Mouse (Mus musculus) G1E (cell line): ENCODE results near the gene Zzz3.

Experiments used
- CTCF ChIP-seq: IDR thresholded peaks from 2 replicates; pipeline ENCODE4 v1.5.1; 2012; ENCODE audit warnings: low read depth, low read length, inconsistent platforms, mixed read lengths
- GATA1 ChIP-seq: IDR thresholded peaks from 2 replicates; pipeline ENCODE4 v1.6.1; 2012; ENCODE audit warnings: borderline replicate concordance, low read length, inconsistent platforms, mixed read lengths
- GATA2 ChIP-seq: IDR thresholded peaks from 2 replicates; pipeline ENCODE4 v1.6.1; 2012; ENCODE audit warnings: low read depth, low read length, inconsistent platforms, borderline replicate concordance
- TAL1 ChIP-seq: conservative IDR thresholded peaks from 2 replicates; pipeline ENCODE4 v1.6.1; 2012; ENCODE audit warnings: low read depth, low read length, inconsistent platforms, mixed read lengths

- TF ChIP-seq CTCF (no peak), TAL1 (no peak), GATA1 (no peak), GATA2 (no peak)
Observed at GRCm38 (mm10) chr3:152466849-152467248, 71.6 kb downstream of the Zzz3 start.
